In genomic region chr6:83070247-83070310, GRCm38 (mm10) we compare ENCODE assay signal across 8 mouse cellular contexts. TPM values are rescaled to one million over a fixed set of nuclear protein-coding genes. Genes with fewer than 3 reads are reported as not detected.
DNase-seq lines count a peak whose midpoint lies in the region; ATAC-seq and TF ChIP-seq lines count a peak whose summit lies in the region.

Gene Tlx2 (minus strand): TSS chr6:83070293.

- ATAC-seq in heart, postnatal 0 days (ENCODE audit: insufficient read depth, low read depth), result no peak
- no peak for ATAC-seq in embryonic facial prominence, embryonic 11.5 days (replicated peaks; ENCODE audit: insufficient number of reproducible peaks, low FRiP score, low TSS enrichment, low read depth)
- ATAC-seq in hindbrain, postnatal 0 days, result no peak
- 0 out of 2 replicates have a peak, but pooled peaks have one; percentile 7 for ATAC-seq in midbrain, embryonic 13.5 days

- no peak for DNase-seq in heart, postnatal 0 days (ENCODE audit: low spot score)
- no peak for DNase-seq in heart, postnatal 36 days
- DNase-seq in embryonic facial prominence, embryonic 11.5 days (ENCODE audit: low spot score), result no peak
- DNase-seq in hindbrain, postnatal 0 days (ENCODE audit: low spot score), result no peak
- DNase-seq in T-cell, adult 2 months (ENCODE audit: low spot score), result no peak
- no peak for DNase-seq in thymus, adult 18-20 months
- DNase-seq in urinary bladder, postnatal 4 days (ENCODE audit: low spot score in 2 of 2), result no peak

- no peak for TF ChIP-seq EP300 in heart, postnatal 0 days (IDR thresholded peaks at IDR 0.05; ENCODE audit: low read depth)

- H3K9ac ChIP-seq in heart, postnatal 0 days (replicated peaks; ENCODE audit: low read depth, low read length), result no peak within 1 kb of the TSS
- peak within 1 kb of the TSS; percentile 30 for H3K9ac ChIP-seq in embryonic facial prominence, embryonic 11.5 days (replicated peaks; ENCODE audit: low read length)
- H3K9ac ChIP-seq in hindbrain, postnatal 0 days (replicated peaks; ENCODE audit: low read length), result no peak within 1 kb of the TSS
- no peak within 1 kb of the TSS for H3K9ac ChIP-seq in midbrain, embryonic 13.5 days (replicated peaks)

- TF ChIP-seq CTCF in heart, postnatal 0 days (IDR thresholded peaks at IDR 0.05; ENCODE audit: low read depth), result no peak
- TF ChIP-seq CTCF in hindbrain, postnatal 0 days (IDR thresholded peaks at IDR 0.05; ENCODE audit: low read depth), result no peak

- peak within 1 kb of the TSS; percentile 41; the same call in 1 of the 2 replicates for H3K4me2 ChIP-seq in heart, postnatal 0 days (ENCODE audit: low read depth, low read length)
- H3K4me2 ChIP-seq in embryonic facial prominence, embryonic 11.5 days (ENCODE audit: low read depth, low read length), result peak within 1 kb of the TSS; percentile 46
- H3K4me2 ChIP-seq in hindbrain, postnatal 0 days (ENCODE audit: low read depth, low read length), result no peak within 1 kb of the TSS; the same call in 1 of the 2 replicates
- peak within 1 kb of the TSS; percentile 17 for H3K4me2 ChIP-seq in midbrain, embryonic 13.5 days (replicated peaks)

- 1% methylated on average over 10 of the region's 10 CpGs for WGBS in heart, postnatal 0 days
- WGBS in embryonic facial prominence, embryonic 11.5 days, result 1% methylated on average over 10 of the region's 10 CpGs
- WGBS in hindbrain, postnatal 0 days, result 0% methylated on average over 9 of the region's 10 CpGs
- 0% methylated on average over 3 of the region's 10 CpGs for WGBS in midbrain, embryonic 13.5 days

- intact Hi-C loops in heart, postnatal 36 days (cut with DNase I), result no loop called here

- H3K4me1 ChIP-seq in heart, postnatal 0 days (ENCODE audit: control insufficient read depth, insufficient read depth), result peaks cover 3% of the 10 kb centered on the region; the same call in 1 of the 2 replicates
- H3K4me1 ChIP-seq in embryonic facial prominence, embryonic 11.5 days (ENCODE audit: control insufficient read depth, insufficient read depth, low read length), result peaks cover 6% of the 10 kb centered on the region
- no peaks in the 10 kb centered on the region for H3K4me1 ChIP-seq in hindbrain, postnatal 0 days (ENCODE audit: insufficient read depth, low read length)
- H3K4me1 ChIP-seq in midbrain, embryonic 13.5 days (replicated peaks), result peaks cover 25% of the 10 kb centered on the region

- H3K27ac ChIP-seq in heart, postnatal 0 days (ENCODE audit: low read depth), result no peak within 1 kb of the TSS
- H3K27ac ChIP-seq in embryonic facial prominence, embryonic 11.5 days (replicated peaks; ENCODE audit: low read depth, low read length), result 0 out of 2 replicates have a peak within 1 kb of the TSS, but pooled peaks have one; percentile 28
- H3K27ac ChIP-seq in hindbrain, postnatal 0 days, result no peak within 1 kb of the TSS
- no peak within 1 kb of the TSS for H3K27ac ChIP-seq in midbrain, embryonic 13.5 days

- H3K36me3 ChIP-seq in heart, postnatal 0 days (replicated peaks; ENCODE audit: control insufficient read depth, insufficient read depth, low read length), result no peaks in the 10 kb centered on the region
- no peaks in the 10 kb centered on the region for H3K36me3 ChIP-seq in embryonic facial prominence, embryonic 11.5 days (replicated peaks; ENCODE audit: control insufficient read depth, insufficient read depth, low read depth, low read length)
- no peaks in the 10 kb centered on the region for H3K36me3 ChIP-seq in hindbrain, postnatal 0 days (ENCODE audit: insufficient read depth, low read length)
- H3K36me3 ChIP-seq in midbrain, embryonic 13.5 days, result no peaks in the 10 kb centered on the region

- H3K9me3 ChIP-seq in heart, postnatal 0 days (replicated peaks; ENCODE audit: control insufficient read depth, low read length), result no peaks in the 10 kb centered on the region
- no peaks in the 10 kb centered on the region for H3K9me3 ChIP-seq in embryonic facial prominence, embryonic 11.5 days (replicated peaks; ENCODE audit: control insufficient read depth, low read length)
- no peaks in the 10 kb centered on the region for H3K9me3 ChIP-seq in hindbrain, postnatal 0 days (ENCODE audit: low read length)
- no peaks in the 10 kb centered on the region for H3K9me3 ChIP-seq in midbrain, embryonic 13.5 days

- H3K27me3 ChIP-seq in heart, postnatal 0 days (ENCODE audit: control insufficient read depth, insufficient read depth, low read length), result peaks cover 97% of the 10 kb centered on the region
- H3K27me3 ChIP-seq in embryonic facial prominence, embryonic 11.5 days (ENCODE audit: control insufficient read depth, insufficient read depth, low read length), result peaks cover 85% of the 10 kb centered on the region
- H3K27me3 ChIP-seq in hindbrain, postnatal 0 days (ENCODE audit: insufficient read depth, low read length), result peaks cover 89% of the 10 kb centered on the region
- H3K27me3 ChIP-seq in midbrain, embryonic 13.5 days, result peaks cover 100% of the 10 kb centered on the region

- H3K4me3 ChIP-seq in heart, postnatal 0 days (ENCODE audit: low read depth, low read length), result peak within 1 kb of the TSS; percentile 35
- H3K4me3 ChIP-seq in embryonic facial prominence, embryonic 11.5 days (ENCODE audit: low read depth, low read length), result peak within 1 kb of the TSS; percentile 30
- H3K4me3 ChIP-seq in hindbrain, postnatal 0 days (ENCODE audit: low read length), result peak within 1 kb of the TSS; percentile 23
- H3K4me3 ChIP-seq in midbrain, embryonic 13.5 days (replicated peaks), result peak within 1 kb of the TSS; percentile 16

RNA-seq across cellular contexts. Expression of gene Tlx2, which starts in this region (rescaled TPM):
- total RNA-seq in heart, postnatal 0 days (2014; rRNA removed; ENCODE audit: low replicate concordance), result not detected in 2 replicates
- polyA plus RNA-seq in heart, postnatal 0 days (2015; fragmentation: Nextera tagmentation; extraction: Ambion mirVana), result not detected in 2 replicates
- total RNA-seq in heart, postnatal 36 days (2021), result not detected
- polyA plus RNA-seq in embryonic facial prominence, embryonic 11.5 days (2014; fragmentation: Nextera tagmentation; extraction: Ambion mirVana), result 7.9 and 9.7 TPM in 2 replicates
- 0.54 TPM in 1 of 2 replicates, not detected in the other for total RNA-seq in hindbrain, postnatal 0 days (2014; rRNA removed)
- not detected in 2 replicates for polyA plus RNA-seq in hindbrain, postnatal 0 days (2015; fragmentation: Nextera tagmentation; extraction: Ambion mirVana)
- not detected in 2 replicates for polyA plus RNA-seq in midbrain, embryonic 13.5 days (2015; fragmentation: Nextera tagmentation; extraction: Ambion mirVana)

Comparison
In these comparisons a context has a peak if more than half of its experiments do, and no peak if none do; other contexts are left out.
1. Peak in ATAC-seq, H3K4me3 ChIP-seq and H3K4me2 ChIP-seq in midbrain, embryonic 13.5 days; RNA of the gene not detected or under 1 TPM.